Comparison of ENCODE assay signal across 8 mouse cellular contexts in the genomic region with DNA sequence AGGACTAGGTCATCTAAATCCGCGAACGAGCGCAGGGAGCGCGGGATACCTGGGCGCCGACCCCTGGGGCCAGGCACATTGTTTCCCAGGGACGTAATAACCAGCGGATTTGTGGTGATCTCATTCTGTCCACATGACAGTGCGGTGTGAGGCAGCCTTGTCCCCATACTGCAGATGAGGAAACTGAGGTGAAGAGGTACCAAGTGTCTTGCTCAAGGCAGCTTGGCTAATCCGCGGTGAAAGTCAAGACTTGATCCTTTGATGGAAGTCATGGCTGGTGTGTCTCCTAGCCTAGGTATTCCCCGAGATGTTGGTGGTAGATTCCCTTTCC. TPM values are rescaled to one million over a fixed set of nuclear protein-coding genes. Genes with fewer than 3 reads are reported as not detected.
DNase-seq lines count a peak whose midpoint lies in the region; ATAC-seq and TF ChIP-seq lines count a peak whose summit lies in the region.

No protein-coding gene starts in this region.

- peak overlapping the region; percentile 66 for H3K4me3 ChIP-seq in thymus, adult 2 months (ENCODE audit: control insufficient read depth, insufficient read depth, low read length)
- H3K4me3 ChIP-seq in liver, embryonic 14.5 days (ENCODE audit: insufficient read depth in 1 of 2, low read depth in 2 of 2, low read length in 2 of 2): peak overlapping the region; percentile 48 to 61

- TF ChIP-seq POLR2A in thymus, adult 2 months (IDR thresholded peaks at IDR 0.05; ENCODE audit: control insufficient read depth, extremely low read depth, insufficient read depth, low read length, poor library complexity): no peak

- peak; percentile 43 for DNase-seq in embryo, embryonic 10.5 days (ENCODE audit: low spot score)
- no peak for DNase-seq in embryo, embryonic 9.5 days (ENCODE audit: extremely low spot score)
- no peak for DNase-seq in thymus, adult 2 months
- DNase-seq in thymus, postnatal 25 days: no peak
- no peak for DNase-seq in liver, embryonic 14.5 days (ENCODE audit: low read depth in 3 of 3, low spot score in 3 of 3)
- no peak for DNase-seq in urinary bladder, postnatal 14 days (ENCODE audit: low spot score)
- DNase-seq in right cerebral cortex, adult 18-20 months: no peak
- DNase-seq in adrenal gland, postnatal 25 days: no peak

- 25% methylated on average over 14 of the region's 14 CpGs for WGBS in thymus, adult 2 months
- 12% methylated on average over 14 of the region's 14 CpGs for WGBS in liver, embryonic 14.5 days (ENCODE audit: insufficient replicate concordance)

- no peaks in the 10 kb centered on the region for H3K36me3 ChIP-seq in thymus, adult 2 months (ENCODE audit: control insufficient read depth, insufficient read depth, low read length)
- no peaks in the 10 kb centered on the region for H3K36me3 ChIP-seq in liver, embryonic 14.5 days (replicated peaks; ENCODE audit: control insufficient read depth, insufficient read depth, low read depth)

- no peak for TF ChIP-seq CTCF in thymus, adult 2 months (IDR thresholded peaks at IDR 0.05; ENCODE audit: borderline replicate concordance, control insufficient read depth, extremely low read depth, insufficient read depth, low read length, poor library complexity)
- no peak for TF ChIP-seq CTCF in liver, embryonic 14.5 days (IDR thresholded peaks at IDR 0.05; ENCODE audit: low read depth)

- peak overlapping the region; percentile 74 for H3K4me2 ChIP-seq in liver, embryonic 14.5 days (ENCODE audit: low read depth)

- peaks cover 6% of the 10 kb centered on the region; the same call in 1 of the 2 replicates for H3K27me3 ChIP-seq in thymus, adult 2 months (ENCODE audit: control insufficient read depth, insufficient read depth, low read length)
- peaks cover 43% of the 10 kb centered on the region for H3K27me3 ChIP-seq in liver, embryonic 14.5 days (ENCODE audit: control insufficient read depth, insufficient read depth, low read length)

- no peak for TF ChIP-seq EP300 in liver, embryonic 14.5 days (IDR thresholded peaks at IDR 0.05; ENCODE audit: low read depth)

- no peak overlapping the region for H3K27ac ChIP-seq in thymus, adult 2 months (ENCODE audit: control insufficient read depth, insufficient read depth, low read length)
- H3K27ac ChIP-seq in liver, embryonic 14.5 days: no peak overlapping the region

- H3K9me3 ChIP-seq in liver, embryonic 14.5 days (ENCODE audit: control insufficient read depth, low read length): no peaks in the 10 kb centered on the region

- H3K9ac ChIP-seq in liver, embryonic 14.5 days (replicated peaks): no peak overlapping the region

- no peak for ATAC-seq in liver, embryonic 14.5 days (ENCODE audit: insufficient read depth)

- peaks cover 40% of the 10 kb centered on the region for H3K4me1 ChIP-seq in thymus, adult 2 months (replicated peaks; ENCODE audit: control insufficient read depth, insufficient read depth, low read length)
- H3K4me1 ChIP-seq in liver, embryonic 14.5 days (replicated peaks; ENCODE audit: control insufficient read depth in 2 of 2, insufficient read depth in 2 of 2, low read length in 1 of 2): peaks cover 3 to 4% of the 10 kb centered on the region in 2 experiments; a peak in 2 of 4 replicates

RNA-seq across cellular contexts. Expression of gene Gm21969, which starts 27.3 kb away (rescaled TPM):
- polyA plus RNA-seq in thymus, adult 2 months (2012; rRNA removed): 0.04 TPM in 1 of 2 replicates, not detected in the other
- not detected in 2 replicates for polyA plus RNA-seq in liver, embryonic 14.5 days (2012; rRNA removed)
- polyA plus RNA-seq in liver, embryonic 14.5 days (2014; fragmentation: Nextera tagmentation; extraction: Ambion mirVana): not detected in 2 replicates
- total RNA-seq in adrenal gland, postnatal 25 days (2021): not detected in 2 replicates

RNA-seq across cellular contexts. Expression of gene Iffo2, which starts 45.3 kb away (rescaled TPM):
- 5.4 and 5.8 TPM in 2 replicates for polyA plus RNA-seq in thymus, adult 2 months (2012; rRNA removed)
- 1.0 and 1.4 TPM in 2 replicates for polyA plus RNA-seq in liver, embryonic 14.5 days (2012; rRNA removed)
- polyA plus RNA-seq in liver, embryonic 14.5 days (2014; fragmentation: Nextera tagmentation; extraction: Ambion mirVana): 0.56 and 0.71 TPM in 2 replicates
- total RNA-seq in adrenal gland, postnatal 25 days (2021): 14.4 and 15.0 TPM in 2 replicates

RNA-seq across cellular contexts. Expression of gene Aldh4a1, which starts 47.0 kb away (rescaled TPM):
- 60.5 and 69.2 TPM in 2 replicates for polyA plus RNA-seq in thymus, adult 2 months (2012; rRNA removed)
- polyA plus RNA-seq in liver, embryonic 14.5 days (2012; rRNA removed): 31.1 and 31.6 TPM in 2 replicates
- 29.9 and 37.1 TPM in 2 replicates for polyA plus RNA-seq in liver, embryonic 14.5 days (2014; fragmentation: Nextera tagmentation; extraction: Ambion mirVana)
- total RNA-seq in adrenal gland, postnatal 25 days (2021): 124 and 138 TPM in 2 replicates
